ENCODE assay signal across 28 mouse cellular contexts in the genomic region with DNA sequence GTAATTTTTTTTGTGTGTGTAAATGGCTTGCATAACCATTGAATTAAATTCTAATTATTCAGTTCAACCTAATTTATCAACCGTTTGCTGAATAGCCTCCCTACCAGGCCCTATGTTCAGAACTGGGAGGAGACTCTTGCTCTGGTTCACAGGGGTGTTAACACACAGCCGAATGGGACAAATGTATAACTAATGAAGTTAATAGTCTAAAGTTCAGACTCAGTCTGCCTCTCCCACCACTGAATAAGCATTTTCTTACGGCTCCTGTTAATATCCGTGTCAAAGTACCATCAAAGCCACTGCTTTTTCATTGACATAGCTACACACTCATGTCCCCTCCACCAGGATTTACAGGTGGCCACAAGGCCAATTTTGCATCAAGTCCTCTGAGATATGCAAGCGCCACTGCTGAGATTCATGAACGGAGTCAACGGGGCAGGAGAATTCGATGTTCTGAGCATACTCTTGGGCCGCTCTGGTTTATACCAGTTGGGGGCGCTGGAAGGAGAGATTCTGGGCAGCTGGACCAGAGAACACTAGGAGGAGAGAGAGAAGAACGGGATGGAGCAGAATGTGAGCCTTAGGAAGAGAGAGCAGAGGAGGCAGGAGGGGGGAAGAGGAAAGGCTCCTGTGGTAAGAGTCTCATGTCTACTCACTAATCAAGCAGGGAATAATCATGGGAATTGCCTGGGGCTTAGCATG. TPM values are rescaled to one million over a fixed set of nuclear protein-coding genes. Genes with fewer than 3 reads are reported as not detected.
DNase-seq lines count a peak whose midpoint lies in the region; ATAC-seq and TF ChIP-seq lines count a peak whose summit lies in the region.
"Had no signal": no experiment of that assay in that cellular context is flagged by ENCODE, and none has a peak within 500 bp of the region (broad histone marks: within the 10 kb centered on the region; RNA-seq: fewer than 3 reads in every experiment).

No protein-coding gene starts in this region.

- no peak overlapping the region for H3K27ac ChIP-seq in kidney, postnatal 0 days
- H3K27ac ChIP-seq in lung, embryonic 14.5 days (ENCODE audit: low read depth) = no peak overlapping the region
- no peak overlapping the region for H3K27ac ChIP-seq in embryonic facial prominence, embryonic 10.5 days (replicated peaks)
- H3K27ac ChIP-seq in cerebellum, adult 2 months (ENCODE audit: insufficient read depth, low read length) = no peak overlapping the region
- H3K27ac ChIP-seq: embryonic facial prominence, embryonic 12.5 days; forebrain, embryonic 13.5 days; heart, embryonic 15.5 days; left cerebral cortex, adult 2 months; liver, embryonic 12.5 days; midbrain, embryonic 12.5 days; neural tube, embryonic 12.5 days had no signal

- no peaks in the 10 kb centered on the region for H3K27me3 ChIP-seq in kidney, postnatal 0 days (ENCODE audit: insufficient read depth, low read length)
- H3K27me3 ChIP-seq in lung, embryonic 14.5 days (ENCODE audit: insufficient read depth, low read length) = no peaks in the 10 kb centered on the region
- no peaks in the 10 kb centered on the region for H3K27me3 ChIP-seq in embryonic facial prominence, embryonic 10.5 days (replicated peaks; ENCODE audit: low read depth, poor library complexity, severe bottlenecking)
- no peaks in the 10 kb centered on the region; the same call in 1 of the 2 replicates for H3K27me3 ChIP-seq in cerebellum, adult 2 months (ENCODE audit: control insufficient read depth, insufficient read depth, low read length)
- H3K27me3 ChIP-seq: embryonic facial prominence, embryonic 12.5 days; forebrain, embryonic 13.5 days; heart, embryonic 15.5 days; liver, embryonic 12.5 days; midbrain, embryonic 12.5 days; neural tube, embryonic 12.5 days had no signal

- H3K9ac ChIP-seq in kidney, postnatal 0 days (ENCODE audit: low read depth, low read length) = no peak overlapping the region
- H3K9ac ChIP-seq in lung, embryonic 14.5 days = no peak overlapping the region
- H3K9ac ChIP-seq: embryonic facial prominence, embryonic 12.5 days; forebrain, embryonic 13.5 days; heart, embryonic 15.5 days; liver, embryonic 12.5 days; midbrain, embryonic 12.5 days; neural tube, embryonic 12.5 days had no signal

- peak; percentile 57 to 59 for DNase-seq in kidney, adult 8-10 months
- DNase-seq in kidney, postnatal 0 days (ENCODE audit: low spot score) = peak; percentile 5
- peak; percentile 42 for DNase-seq in lung, embryonic 14.5 days
- DNase-seq in lung, postnatal 36 days = peak; percentile 79
- no peak for DNase-seq in embryonic facial prominence, embryonic 10.5 days (ENCODE audit: low spot score)
- no peak for DNase-seq in cerebellum, adult 2 months
- DNase-seq: cerebellum, adult 18-20 months; gastrocnemius, postnatal 14 days; layer of hippocampus, adult 9-11 months; right cerebral cortex, postnatal 14 days; spleen, adult 18-20 months; thymus, postnatal 14 days had no signal

- no peak overlapping the region for H3K4me3 ChIP-seq in kidney, postnatal 0 days (replicated peaks; ENCODE audit: low read depth, low read length)
- peak overlapping the region; percentile 14 for H3K4me3 ChIP-seq in lung, embryonic 14.5 days (ENCODE audit: low read depth, low read length)
- no peak overlapping the region for H3K4me3 ChIP-seq in embryonic facial prominence, embryonic 10.5 days
- H3K4me3 ChIP-seq in cerebellum, adult 2 months (replicated peaks; ENCODE audit: insufficient read depth, low read depth, low read length) = no peak overlapping the region
- H3K4me3 ChIP-seq: embryonic facial prominence, embryonic 12.5 days; erythroblast, embryonic 14.5 days; forebrain, embryonic 13.5 days; heart, embryonic 15.5 days; left cerebral cortex, adult 2 months; liver, embryonic 12.5 days; midbrain, embryonic 12.5 days; neural tube, embryonic 12.5 days had no signal

- TF ChIP-seq POLR2A in cerebellum, adult 2 months (IDR thresholded peaks at IDR 0.05; ENCODE audit: borderline replicate concordance, insufficient read depth, low read length) = no peak

- H3K4me2 ChIP-seq in kidney, postnatal 0 days (ENCODE audit: low read length) = no peak overlapping the region
- H3K4me2 ChIP-seq in lung, embryonic 14.5 days = peak overlapping the region; percentile 15
- H3K4me2 ChIP-seq: embryonic facial prominence, embryonic 12.5 days; forebrain, embryonic 13.5 days; heart, embryonic 15.5 days; liver, embryonic 12.5 days; midbrain, embryonic 12.5 days; neural tube, embryonic 12.5 days had no signal

- peak; percentile 66 for ATAC-seq in kidney, postnatal 0 days (replicated peaks; ENCODE audit: low FRiP score, low read depth)
- no peak for ATAC-seq in lung, embryonic 14.5 days (ENCODE audit: insufficient read depth)
- ATAC-seq in megakaryocyte, adult 5-6 weeks (ENCODE audit: poor library complexity, severe bottlenecking) = no peak
- ATAC-seq: forebrain, embryonic 13.5 days; liver, embryonic 12.5 days had no signal

- no peaks in the 10 kb centered on the region for H3K4me1 ChIP-seq in kidney, postnatal 0 days (replicated peaks; ENCODE audit: insufficient read depth, low read length)
- no peaks in the 10 kb centered on the region for H3K4me1 ChIP-seq in lung, embryonic 14.5 days (ENCODE audit: insufficient read depth)
- no peaks in the 10 kb centered on the region for H3K4me1 ChIP-seq in embryonic facial prominence, embryonic 10.5 days
- no peaks in the 10 kb centered on the region for H3K4me1 ChIP-seq in cerebellum, adult 2 months (ENCODE audit: control insufficient read depth, insufficient read depth, low read length)
- H3K4me1 ChIP-seq: embryonic facial prominence, embryonic 12.5 days; forebrain, embryonic 13.5 days; heart, embryonic 15.5 days; liver, embryonic 12.5 days; midbrain, embryonic 12.5 days; neural tube, embryonic 12.5 days had no signal

- no peaks in the 10 kb centered on the region for H3K9me3 ChIP-seq in kidney, postnatal 0 days (replicated peaks; ENCODE audit: low read length)
- H3K9me3 ChIP-seq in lung, embryonic 14.5 days (ENCODE audit: low read depth, low read length) = no peaks in the 10 kb centered on the region
- H3K9me3 ChIP-seq in embryonic facial prominence, embryonic 10.5 days = no peaks in the 10 kb centered on the region
- H3K9me3 ChIP-seq: embryonic facial prominence, embryonic 12.5 days; forebrain, embryonic 13.5 days; heart, embryonic 15.5 days; liver, embryonic 12.5 days; midbrain, embryonic 12.5 days; neural tube, embryonic 12.5 days had no signal

- TF ChIP-seq CTCF in kidney, postnatal 0 days (IDR thresholded peaks at IDR 0.05; ENCODE audit: low read depth) = no peak
- TF ChIP-seq CTCF in lung, embryonic 14.5 days (IDR thresholded peaks at IDR 0.05; ENCODE audit: low read depth) = peak; percentile 43
- TF ChIP-seq CTCF in cerebellum, adult 2 months (IDR thresholded peaks at IDR 0.05; ENCODE audit: borderline replicate concordance, insufficient read depth, low read depth, low read length) = no peak

- no peaks in the 10 kb centered on the region for H3K36me3 ChIP-seq in kidney, postnatal 0 days (ENCODE audit: insufficient read depth, low read length)
- H3K36me3 ChIP-seq in lung, embryonic 14.5 days (ENCODE audit: insufficient read depth) = no peaks in the 10 kb centered on the region
- no peaks in the 10 kb centered on the region for H3K36me3 ChIP-seq in embryonic facial prominence, embryonic 10.5 days (replicated peaks)
- H3K36me3 ChIP-seq: embryonic facial prominence, embryonic 12.5 days; heart, embryonic 15.5 days; liver, embryonic 12.5 days; midbrain, embryonic 12.5 days; neural tube, embryonic 12.5 days had no signal

- 70% methylated on average over 11 of the region's 11 CpGs for WGBS in kidney, postnatal 0 days
- WGBS in lung, embryonic 14.5 days = 65% methylated on average over 11 of the region's 11 CpGs
- 72% methylated on average over 11 of the region's 11 CpGs for WGBS in embryonic facial prominence, embryonic 10.5 days
- WGBS in cerebellum, adult 2 months = 71% methylated on average over 11 of the region's 11 CpGs

RNA-seq across cellular contexts. Expression of a gene that starts 9.5 kb away (rescaled TPM):
- 0.13 TPM in 1 of 2 replicates, not detected in the other for polyA plus RNA-seq in kidney, postnatal 0 days (2015; fragmentation: Nextera tagmentation; extraction: Ambion mirVana)
- 178 and 206 TPM in 2 replicates for polyA plus RNA-seq in lung, embryonic 14.5 days (2014; fragmentation: Nextera tagmentation; extraction: Ambion mirVana)
- not detected in 2 replicates for polyA plus RNA-seq in embryonic facial prominence, embryonic 10.5 days (2016; fragmentation: Nextera tagmentation; extraction: Ambion mirVana)
- not detected in 2 replicates for polyA plus RNA-seq in cerebellum, adult 2 months (2012; rRNA removed)
- total RNA-seq in megakaryocyte, adult 5-6 weeks (2015) = not detected in 2 replicates
- total RNA-seq in megakaryocyte, adult 5-6 weeks (2017) = not detected in 2 replicates
- total RNA-seq: adrenal gland, adult 18-20 months; adrenal gland, postnatal 4 days; gastrocnemius, postnatal 14 days; heart, adult 8-10 months; hematopoietic stem cell, adult 5-6 weeks; left cerebral cortex, adult 2 months had no signal
- polyA plus RNA-seq: cortical plate, adult 2 months; embryonic facial prominence, embryonic 12.5 days; erythroblast, embryonic 14.5 days; forebrain, embryonic 13.5 days; frontal cortex, adult 2 months; limb, embryonic 11.5 days; liver, embryonic 12.5 days; midbrain, embryonic 12.5 days; neural tube, embryonic 12.5 days had no signal

Comparison
In these comparisons a context has a peak if more than half of its experiments do, and no peak if none do; other contexts are left out.
1. DNase-seq: peak in kidney, adult 8-10 months (2 of 2), kidney, postnatal 0 days (single experiment), lung, embryonic 14.5 days (single experiment) and lung, postnatal 36 days (single experiment); none in embryonic facial prominence, embryonic 10.5 days (single experiment) and cerebellum, adult 2 months (0 of 2).
2. RNA of a gene that starts 9.5 kb away (polyA plus RNA-seq): 178 to 206 TPM in lung, embryonic 14.5 days; 0.13 TPM in kidney, postnatal 0 days, not detected in embryonic facial prominence, embryonic 10.5 days and not detected in cerebellum, adult 2 months; every median in the first group is over 100 times any median in the second.